Mouse (Mus musculus): ENCODE measurements around the gene Hoga1. TPM values are rescaled to one million over a fixed set of nuclear protein-coding genes. Genes with fewer than 3 reads are reported as not detected.
"Not testable (repeated sequence)": the region's sequence is repeated elsewhere in the genome, so short reads cannot be mapped to it uniquely, and the experiment has no call there.

Hoga1 gene
- polyA plus RNA-seq, 1 experiment from 2014 or later: 35.0 TPM

DNA sequence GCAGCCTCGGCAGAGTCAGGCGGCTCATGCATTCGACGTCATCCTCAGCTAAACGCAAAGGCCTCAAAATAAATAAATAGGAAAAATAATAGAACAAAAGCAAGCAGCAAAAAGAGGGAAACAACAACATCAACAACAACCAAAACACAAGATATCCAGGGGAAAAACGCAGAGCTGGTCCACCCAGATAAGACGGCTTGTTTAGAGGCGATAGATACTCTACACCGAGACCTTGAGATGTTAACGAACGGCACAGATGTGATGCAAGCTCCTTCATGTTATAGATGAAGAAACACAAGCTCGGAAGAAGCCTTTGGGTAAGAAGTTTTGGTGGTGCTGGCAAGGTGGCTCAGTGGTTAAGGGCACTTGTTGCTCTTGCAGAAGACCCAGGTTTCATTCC lies 33.6 kb downstream of the Hoga1 start:
- Histone ChIP-seq H3K4me3 (ENCODE audit: low read length) (no peak overlapping the region), H3K27ac (ENCODE audit: low read length) (no peak overlapping the region), H3K36me3 (ENCODE audit: insufficient read depth, low read length) (peaks cover 6% of the 10 kb centered on the region; the same call in 1 of the 2 replicates), H3K4me2 (replicated peaks; ENCODE audit: low read depth, low read length) (no peak overlapping the region), H3K9me3 (ENCODE audit: low read length) (no peaks in the 10 kb centered on the region), H3K27me3 (ENCODE audit: insufficient read depth, low read length) (no peaks in the 10 kb centered on the region), H3K4me1 (ENCODE audit: insufficient read depth, low read length) (peaks cover 7% of the 10 kb centered on the region; the same call in 1 of the 2 replicates), H3K9ac (replicated peaks; ENCODE audit: low read length) (no peak overlapping the region)
- no peak for ATAC-seq (ENCODE audit: low FRiP score, low TSS enrichment)
- 95% methylated on average over 12 of the region's 12 CpGs for WGBS

DNA sequence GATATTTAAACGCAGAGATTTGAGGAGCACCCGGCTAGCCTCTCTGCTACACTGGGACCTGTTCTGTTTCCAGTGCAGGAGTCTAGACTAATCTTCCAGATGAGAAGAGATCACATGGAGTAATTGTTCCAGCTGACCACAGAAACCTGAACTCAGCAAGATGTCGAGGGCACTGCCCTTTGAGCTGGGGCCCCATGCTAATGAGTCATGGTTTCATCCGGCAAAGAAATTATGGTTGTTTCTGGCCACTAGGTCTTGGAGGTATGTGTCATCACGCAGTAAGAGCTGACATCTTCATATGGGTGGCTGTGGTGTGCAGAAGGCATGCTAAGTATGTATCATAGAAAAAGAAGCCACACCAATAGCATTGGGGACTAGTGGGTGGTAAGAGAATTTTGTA lies 34.5 kb downstream of the Hoga1 start:
- WGBS: 58% methylated on average over 5 of the region's 5 CpGs
- Histone ChIP-seq H3K36me3 (ENCODE audit: insufficient read depth, low read length) (peaks cover 6% of the 10 kb centered on the region; the same call in 1 of the 2 replicates), H3K4me1 (ENCODE audit: insufficient read depth, low read length) (peaks cover 7% of the 10 kb centered on the region; the same call in 1 of the 2 replicates), H3K27me3 (ENCODE audit: insufficient read depth, low read length) (no peaks in the 10 kb centered on the region), H3K9ac (replicated peaks; ENCODE audit: low read length) (no peak overlapping the region), H3K27ac (ENCODE audit: low read length) (no peak overlapping the region), H3K4me3 (ENCODE audit: low read length) (no peak overlapping the region), H3K9me3 (ENCODE audit: low read length) (no peaks in the 10 kb centered on the region), H3K4me2 (replicated peaks; ENCODE audit: low read depth, low read length) (no peak overlapping the region)
- no peak for ATAC-seq (ENCODE audit: low FRiP score, low TSS enrichment)

DNA sequence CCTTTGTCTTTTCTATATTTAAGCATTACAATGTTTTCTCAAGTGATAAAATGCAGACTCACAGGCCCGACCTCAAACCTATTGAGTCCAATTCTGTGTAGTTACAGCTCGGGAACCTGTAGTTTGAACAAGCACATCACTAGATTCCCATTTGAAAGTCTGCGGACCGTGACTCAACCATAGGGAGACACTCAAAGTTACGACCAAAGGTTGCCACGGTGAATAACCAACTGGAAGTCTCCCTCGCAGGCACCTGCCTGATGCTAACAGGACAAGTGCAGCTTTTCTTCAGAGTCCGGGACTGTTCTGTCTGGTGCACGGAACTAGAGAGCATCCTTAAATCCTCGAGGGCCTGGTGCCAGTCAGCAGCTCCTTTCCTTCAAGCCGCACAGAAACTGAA lies 35.1 kb downstream of the Hoga1 start:
- Histone ChIP-seq H3K27me3 (ENCODE audit: insufficient read depth, low read length) (no peaks in the 10 kb centered on the region), H3K4me1 (ENCODE audit: insufficient read depth, low read length) (peaks cover 8% of the 10 kb centered on the region), H3K36me3 (ENCODE audit: insufficient read depth, low read length) (peaks cover 5% of the 10 kb centered on the region; the same call in 1 of the 2 replicates), H3K27ac (ENCODE audit: low read length) (no peak overlapping the region), H3K4me3 (ENCODE audit: low read length) (no peak overlapping the region), H3K9ac (replicated peaks; ENCODE audit: low read length) (no peak overlapping the region), H3K4me2 (replicated peaks; ENCODE audit: low read depth, low read length) (no peak overlapping the region), H3K9me3 (ENCODE audit: low read length) (no peaks in the 10 kb centered on the region)
- ATAC-seq (ENCODE audit: low FRiP score, low TSS enrichment): no peak
- 47% methylated on average over 11 of the region's 11 CpGs for WGBS

DNA sequence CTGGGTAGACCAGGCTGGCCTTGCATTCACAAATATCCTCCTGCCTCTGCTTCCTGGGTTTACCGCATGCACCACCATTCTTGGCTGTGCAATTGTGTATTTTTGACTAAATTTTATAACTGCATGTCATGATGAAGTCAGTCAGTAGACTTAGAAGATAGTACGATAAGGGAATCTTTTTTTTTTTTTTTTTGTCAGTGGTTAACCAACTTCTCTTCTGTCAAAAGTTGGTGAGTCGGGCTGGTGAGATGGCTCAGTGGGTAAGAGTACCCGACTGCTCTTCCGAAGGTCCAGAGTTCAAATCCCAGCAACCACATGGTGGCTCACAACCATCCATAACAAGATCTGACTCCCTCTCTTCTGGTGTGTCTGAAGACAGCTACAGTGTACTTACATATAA lies 36.2 kb downstream of the Hoga1 start:
- H3K27me3 ChIP-seq (ENCODE audit: insufficient read depth, low read length); ATAC-seq (ENCODE audit: low FRiP score, low TSS enrichment); H3K4me2 ChIP-seq (replicated peaks; ENCODE audit: low read depth, low read length); H3K4me3 ChIP-seq (ENCODE audit: low read length); H3K9me3 ChIP-seq (ENCODE audit: low read length); H3K27ac ChIP-seq (ENCODE audit: low read length); H3K36me3 ChIP-seq (ENCODE audit: insufficient read depth, low read length); H3K9ac ChIP-seq (replicated peaks; ENCODE audit: low read length): not testable (repeated sequence)
- H3K4me1 ChIP-seq (ENCODE audit: insufficient read depth, low read length): peaks cover 15% of the 10 kb centered on the region
- WGBS: 88% methylated on average over 5 of the region's 5 CpGs

DNA sequence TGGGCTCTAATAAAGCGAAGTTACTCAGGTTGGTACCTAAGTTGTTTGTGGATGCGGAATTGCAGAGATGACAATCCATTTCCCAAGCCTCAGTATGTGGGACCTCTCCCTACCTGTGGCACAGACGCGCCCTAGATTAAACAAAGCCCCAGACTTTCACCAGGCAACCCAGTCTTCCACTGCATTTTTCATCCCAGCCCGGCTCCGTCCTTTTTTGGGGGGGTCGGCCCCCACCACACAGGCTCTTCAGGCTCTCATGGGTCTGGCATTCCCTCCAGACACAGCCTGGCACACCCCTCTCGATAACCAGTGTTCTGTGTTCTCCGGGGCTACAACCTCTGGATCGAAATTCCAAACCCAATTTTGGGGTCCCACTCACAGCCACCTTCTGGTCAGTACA lies 40.3 kb downstream of the Hoga1 start:
- Histone ChIP-seq H3K27ac (ENCODE audit: low read length) (no peak overlapping the region), H3K4me3 (ENCODE audit: low read length) (peak overlapping the region; percentile 67), H3K9me3 (ENCODE audit: low read length) (no peaks in the 10 kb centered on the region), H3K27me3 (ENCODE audit: insufficient read depth, low read length) (no peaks in the 10 kb centered on the region), H3K36me3 (ENCODE audit: insufficient read depth, low read length) (no peaks in the 10 kb centered on the region), H3K4me1 (ENCODE audit: insufficient read depth, low read length) (peaks cover 15% of the 10 kb centered on the region), H3K4me2 (replicated peaks; ENCODE audit: low read depth, low read length) (peak overlapping the region; percentile 79), H3K9ac (replicated peaks; ENCODE audit: low read length) (peak overlapping the region; percentile 75)
- no peak for ATAC-seq (ENCODE audit: low FRiP score, low TSS enrichment)
- 11% methylated on average over 10 of the region's 10 CpGs for WGBS

DNA sequence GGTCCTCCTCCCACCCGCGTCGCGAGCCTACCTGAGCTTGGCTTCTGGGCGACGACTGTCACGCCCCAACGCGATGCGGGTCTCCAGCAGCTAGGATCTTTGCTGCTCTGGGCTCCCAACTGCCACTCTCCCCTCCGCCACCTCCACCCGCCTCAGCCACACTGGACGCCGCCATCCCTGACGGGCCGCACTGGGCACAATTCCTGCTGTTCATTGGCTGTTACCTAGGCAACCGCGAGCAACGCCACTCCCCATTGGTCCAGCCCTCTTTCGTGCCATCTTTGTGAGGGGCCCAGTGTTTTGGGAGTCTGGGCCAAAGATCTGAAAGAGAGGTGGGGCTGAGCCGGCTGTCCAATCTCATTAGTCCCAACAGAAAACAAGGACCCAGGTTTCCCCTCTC lies 40.8 kb downstream of the Hoga1 start, which contains the start of gene Morn4:
TSS of gene Morn4 (minus strand) at position 192 of the 400 bp plus-strand sequence.
- Histone ChIP-seq H3K36me3 (ENCODE audit: insufficient read depth, low read length) (no peaks in the 10 kb centered on the region), H3K4me1 (ENCODE audit: insufficient read depth, low read length) (peaks cover 17% of the 10 kb centered on the region), H3K9me3 (ENCODE audit: low read length) (no peaks in the 10 kb centered on the region), H3K27ac (ENCODE audit: low read length) (peak within 1 kb of the TSS; percentile 43; the same call in 1 of the 2 replicates), H3K4me3 (ENCODE audit: low read length) (peak within 1 kb of the TSS; percentile 67), H3K27me3 (ENCODE audit: insufficient read depth, low read length) (no peaks in the 10 kb centered on the region), H3K4me2 (replicated peaks; ENCODE audit: low read depth, low read length) (peak within 1 kb of the TSS; percentile 79), H3K9ac (replicated peaks; ENCODE audit: low read length) (peak within 1 kb of the TSS; percentile 75)
- WGBS: under 1% methylated on average over 21 of the region's 21 CpGs
- peak; percentile 76 for ATAC-seq (ENCODE audit: low FRiP score, low TSS enrichment)

DNA sequence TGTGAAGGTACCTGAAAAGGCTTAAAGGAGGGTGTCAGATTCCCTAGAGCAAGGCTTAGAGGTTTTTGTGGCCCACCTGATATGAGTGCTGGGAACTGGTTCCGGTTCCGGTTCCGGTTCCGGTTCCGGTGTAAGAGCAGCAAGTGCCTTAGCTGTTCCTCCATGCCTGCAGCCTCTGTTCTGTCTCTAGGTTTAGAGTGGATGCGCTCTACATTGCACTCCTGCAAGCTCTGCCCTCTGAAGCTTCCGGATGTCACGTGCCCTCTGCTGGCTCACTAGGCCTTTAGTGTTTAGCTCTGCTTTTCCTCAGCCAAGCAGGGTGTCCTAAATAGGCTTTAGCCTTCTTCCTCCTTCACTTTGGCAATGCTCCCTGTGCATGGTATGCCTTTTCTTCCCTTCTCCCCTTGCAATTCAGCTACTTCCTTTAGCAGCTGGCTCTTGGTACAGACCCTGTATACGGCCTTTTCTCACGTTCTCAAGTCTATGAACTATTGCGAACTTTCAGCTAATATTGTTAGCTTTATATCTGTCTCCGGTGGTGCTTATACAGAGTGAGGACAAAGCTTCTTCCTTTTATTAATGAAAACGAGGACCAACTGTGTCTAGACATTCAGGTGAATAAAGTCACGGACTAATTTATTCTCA lies 43.8 kb downstream of the Hoga1 start:
- WGBS: 17% methylated on average over 14 of the region's 14 CpGs
- peak overlapping the region; percentile 28; the same call in 1 of the 2 replicates for H3K9ac ChIP-seq (replicated peaks; ENCODE audit: low read length)
- ATAC-seq (ENCODE audit: low FRiP score, low TSS enrichment): no peak
- H3K4me3 ChIP-seq (ENCODE audit: low read length): peak overlapping the region; percentile 84
- peak overlapping the region; percentile 49 for H3K4me2 ChIP-seq (replicated peaks; ENCODE audit: low read depth, low read length)
- peak overlapping the region; percentile 64 for H3K27ac ChIP-seq (ENCODE audit: low read length)
- no peaks in the 10 kb centered on the region for H3K27me3 ChIP-seq (ENCODE audit: insufficient read depth, low read length)
- H3K4me1 ChIP-seq (ENCODE audit: insufficient read depth, low read length): peaks cover 33% of the 10 kb centered on the region
- H3K9me3 ChIP-seq (ENCODE audit: low read length): no peaks in the 10 kb centered on the region
- 0 out of 2 replicates have a peak, but pooled peaks cover 1% of the 10 kb centered on the region for H3K36me3 ChIP-seq (ENCODE audit: insufficient read depth, low read length)

DNA sequence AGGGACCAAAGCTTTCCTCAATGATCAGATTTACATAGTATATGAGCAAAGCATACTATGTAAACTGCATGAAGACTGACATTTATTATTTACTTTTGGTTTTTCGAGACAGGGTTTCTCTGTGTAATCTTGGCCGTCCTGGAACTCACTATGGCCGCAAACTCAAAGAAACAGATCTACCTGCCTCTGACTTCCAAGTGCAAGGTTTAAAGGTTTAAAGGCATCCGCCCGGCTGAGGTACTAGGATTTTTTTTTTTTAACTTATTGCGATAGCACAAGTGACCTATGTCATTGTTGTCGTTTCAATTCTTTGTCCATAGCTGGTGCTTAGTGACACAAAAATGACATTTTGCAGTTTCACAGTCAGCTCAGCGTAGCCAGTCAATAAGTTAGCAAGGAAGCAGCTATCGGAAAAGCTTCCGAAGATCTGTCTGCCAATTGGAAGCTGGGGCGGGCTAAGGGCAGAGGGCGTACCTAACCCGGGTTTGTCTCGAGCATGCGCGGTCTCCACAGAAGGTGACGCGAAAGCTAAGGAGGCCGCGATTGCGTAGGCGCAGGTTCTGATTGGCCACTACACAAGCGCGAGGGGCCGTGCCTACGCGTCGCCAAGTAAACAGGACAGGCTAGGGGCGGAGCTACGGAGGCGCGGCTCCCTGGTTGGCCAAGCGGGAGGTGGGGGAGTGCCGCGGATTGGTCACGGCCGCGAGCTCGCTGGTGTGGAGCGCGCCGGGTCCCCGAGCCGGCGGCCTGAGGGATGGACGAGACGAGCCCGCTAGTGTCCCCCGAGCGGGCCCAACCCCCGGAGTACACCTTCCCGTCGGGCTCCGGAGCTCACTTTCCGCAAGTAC lies 44.6 kb downstream of the Hoga1 start, which contains the start of gene Pi4k2a:
TSS of gene Pi4k2a (plus strand) at position 723 of the 848 bp plus-strand sequence.
- peak within 1 kb of the TSS; percentile 84 for H3K4me3 ChIP-seq (ENCODE audit: low read length)
- no peaks in the 10 kb centered on the region for H3K9me3 ChIP-seq (ENCODE audit: low read length)
- H3K4me2 ChIP-seq (replicated peaks; ENCODE audit: low read depth, low read length): peak within 1 kb of the TSS; percentile 69
- no peaks in the 10 kb centered on the region for H3K27me3 ChIP-seq (ENCODE audit: insufficient read depth, low read length)
- H3K36me3 ChIP-seq (ENCODE audit: insufficient read depth, low read length): 0 out of 2 replicates have a peak, but pooled peaks cover 4% of the 10 kb centered on the region
- H3K9ac ChIP-seq (replicated peaks; ENCODE audit: low read length): peak within 1 kb of the TSS; percentile 88
- ATAC-seq (ENCODE audit: low FRiP score, low TSS enrichment): peak; percentile 98
- WGBS: under 1% methylated on average over 55 of the region's 55 CpGs
- peaks cover 33% of the 10 kb centered on the region for H3K4me1 ChIP-seq (ENCODE audit: insufficient read depth, low read length)
- peak within 1 kb of the TSS; percentile 90 for H3K27ac ChIP-seq (ENCODE audit: low read length)

DNA sequence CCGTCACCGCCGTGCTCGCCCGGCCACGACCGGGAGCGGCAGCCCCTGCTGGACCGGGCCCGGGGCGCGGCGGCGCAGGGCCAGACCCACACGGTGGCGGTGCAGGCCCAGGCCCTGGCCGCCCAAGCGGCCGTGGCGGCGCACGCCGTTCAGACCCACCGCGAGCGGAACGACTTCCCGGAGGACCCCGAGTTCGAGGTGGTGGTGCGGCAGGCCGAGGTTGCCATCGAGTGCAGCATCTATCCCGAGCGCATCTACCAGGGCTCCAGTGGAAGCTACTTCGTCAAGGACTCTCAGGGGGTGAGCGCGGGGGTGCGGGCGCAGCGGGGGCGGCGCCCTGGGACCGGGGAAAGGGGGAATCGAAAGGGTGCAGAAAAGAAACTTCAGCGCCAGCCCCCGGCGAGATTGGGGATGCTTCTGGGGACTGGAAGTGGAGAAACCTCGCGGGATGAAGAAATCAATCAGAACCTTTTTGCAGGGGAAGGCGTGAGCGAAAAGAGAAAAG lies 45.3 kb downstream of the Hoga1 start:
- H3K4me1 ChIP-seq (ENCODE audit: insufficient read depth, low read length): peaks cover 29% of the 10 kb centered on the region

More for the DNA sequence above, 45.3 kb downstream of the Hoga1 start:
- Histone ChIP-seq H3K9me3 (ENCODE audit: low read length) (no peaks in the 10 kb centered on the region), H3K27me3 (ENCODE audit: insufficient read depth, low read length) (no peaks in the 10 kb centered on the region), H3K36me3 (ENCODE audit: insufficient read depth, low read length) (peaks cover 7% of the 10 kb centered on the region; the same call in 1 of the 2 replicates), H3K27ac (ENCODE audit: low read length) (peak overlapping the region; percentile 90), H3K4me2 (replicated peaks; ENCODE audit: low read depth, low read length) (peak overlapping the region; percentile 69), H3K4me3 (ENCODE audit: low read length) (peak overlapping the region; percentile 84), H3K9ac (replicated peaks; ENCODE audit: low read length) (peak overlapping the region; percentile 88)
- 0% methylated on average over 42 of the region's 52 CpGs for WGBS
- peak; percentile 79 for ATAC-seq (ENCODE audit: low FRiP score, low TSS enrichment)
